Mouse (Mus musculus) heart, embryonic 14.5 days (tissue): ENCODE results near the gene Bhlhe40. TPM values are rescaled to one million over a fixed set of nuclear protein-coding genes. Genes with fewer than 3 reads are reported as not detected.

ENCODE experiments used
- ATAC-seq: fragments of 200-750 bp; cut with Nextera tagmentation; 2 replicates; pipeline ENCODE4 v1.8.0; 2017; ENCODE audit warnings: low read depth, moderate TSS enrichment; ENCODE audit not compliant: insufficient number of reproducible peaks, insufficient read depth, low FRiP score
- H3K27ac ChIP-seq, 2 experiments: fragments of 200-500 bp in 1 of 2; fragments of 300-500 bp in 1 of 2; sonication (generic) in 1 of 2; replicated peaks in 1 of 2; 2 replicates each; pipeline ENCODE4 v1.5.1; 2012 to 2014; ENCODE audit warnings: low read depth in 2 of 2, low read length in 2 of 2, control low read depth in 1 of 2, mild to moderate bottlenecking in 1 of 2, mixed read lengths in 1 of 2; ENCODE audit not compliant: control insufficient read depth in 1 of 2, insufficient read depth in 1 of 2
- H3K27me3 ChIP-seq: fragments of 300-500 bp; sonication (generic); 2 replicates; pipeline ENCODE4 v1.6.1; 2014; ENCODE audit warnings: mild to moderate bottlenecking, low read length, control low read depth; ENCODE audit not compliant: control insufficient read depth, insufficient read depth
- H3K36me3 ChIP-seq: fragments of 300-500 bp; sonication (generic); 2 replicates; pipeline ENCODE4 v1.6.1; 2014; ENCODE audit warnings: mild to moderate bottlenecking, control low read depth, low read length, mixed read lengths; ENCODE audit not compliant: control insufficient read depth, insufficient read depth
- H3K4me1 ChIP-seq, 2 experiments: fragments of 200-500 bp in 1 of 2; fragments of 300-500 bp in 1 of 2; sonication (generic) in 1 of 2; 2 replicates each; pipeline ENCODE4 v1.6.1; 2012 to 2014; ENCODE audit warnings: low read length in 2 of 2, control low read depth in 1 of 2, mixed read lengths in 1 of 2; ENCODE audit not compliant: control insufficient read depth in 2 of 2, insufficient read depth in 2 of 2
- H3K4me2 ChIP-seq: fragments of 300-500 bp; sonication (generic); 2 replicates; pipeline ENCODE4 v1.6.1; 2014; ENCODE audit warnings: mild to moderate bottlenecking, low read length
- H3K4me3 ChIP-seq, 2 experiments: fragments of 200-500 bp in 1 of 2; fragments of 300-500 bp in 1 of 2; sonication (generic) in 1 of 2; 2 replicates each; pipeline ENCODE4 v1.5.1; 2012 to 2014; ENCODE audit warnings: low read length in 2 of 2, mild to moderate bottlenecking in 2 of 2, control low read depth in 1 of 2, low read depth in 1 of 2, moderate library complexity in 1 of 2; ENCODE audit not compliant: control insufficient read depth in 1 of 2, insufficient read depth in 1 of 2
- H3K9ac ChIP-seq: fragments of 300-500 bp; sonication (generic); 2 replicates; pipeline ENCODE4 v1.6.1; 2014; ENCODE audit warnings: mild to moderate bottlenecking, low read length
- H3K9me3 ChIP-seq: fragments of 300-500 bp; sonication (generic); 2 replicates; pipeline ENCODE4 v1.6.1; 2016; ENCODE audit warnings: low read length, control low read depth; ENCODE audit not compliant: control insufficient read depth
- WGBS: fragments of 180-500 bp; shearing (Covaris S2); extraction: QIAGEN DNeasy Blood & Tissue Kit; methylation state at CpG from one replicate; pipeline ENCODE4 v1.1.7; 2014; 5-methylcytosine and 5-hydroxymethylcytosine counted together
- polyA plus RNA-seq: library from polyadenylated mRNA; unstranded; fragments of >200 nt; fragmentation: Nextera tagmentation; extraction: Ambion mirVana; gene quantifications from 2 replicates; pipeline ENCODE4 v1.2.1, GENCODE M21; 2014

Gene Bhlhe40
- polyA plus RNA-seq, 1 experiment from 2014 or later: 20.9 TPM

DNA sequence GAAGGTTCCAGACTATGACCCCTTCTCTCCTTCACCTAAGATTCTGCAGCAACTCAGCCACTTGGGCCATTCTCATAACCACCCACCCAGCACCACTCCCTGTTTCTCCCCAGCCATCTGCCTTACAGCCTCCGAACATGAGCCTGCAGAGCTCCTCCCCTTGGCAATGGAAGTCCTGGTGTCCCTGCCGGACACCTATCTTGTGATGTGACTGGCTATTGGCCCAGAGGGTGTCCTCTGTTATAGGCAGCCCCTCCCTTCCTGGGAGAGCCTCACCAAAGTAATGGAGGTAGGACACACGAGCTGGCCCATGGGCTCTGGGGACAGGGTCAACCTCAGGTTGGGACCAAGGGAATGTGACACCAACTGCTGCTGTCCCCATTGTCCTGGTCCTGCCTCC is 10.4 kb downstream of the Bhlhe40 start:
- Histone ChIP-seq H3K9ac (no peak overlapping the region), H3K4me1 (peaks cover 13 to 20% of the 10 kb centered on the region in 2 experiments), H3K4me3 (no peak overlapping the region), H3K27ac (no peak overlapping the region), H3K36me3 (peaks cover 11% of the 10 kb centered on the region), H3K9me3 (no peaks in the 10 kb centered on the region; the same call in 1 of the 2 replicates), H3K4me2 (no peak overlapping the region), H3K27me3 (no peaks in the 10 kb centered on the region)
- 64% methylated on average over 3 of the region's 3 CpGs for WGBS
- no peak for ATAC-seq

DNA sequence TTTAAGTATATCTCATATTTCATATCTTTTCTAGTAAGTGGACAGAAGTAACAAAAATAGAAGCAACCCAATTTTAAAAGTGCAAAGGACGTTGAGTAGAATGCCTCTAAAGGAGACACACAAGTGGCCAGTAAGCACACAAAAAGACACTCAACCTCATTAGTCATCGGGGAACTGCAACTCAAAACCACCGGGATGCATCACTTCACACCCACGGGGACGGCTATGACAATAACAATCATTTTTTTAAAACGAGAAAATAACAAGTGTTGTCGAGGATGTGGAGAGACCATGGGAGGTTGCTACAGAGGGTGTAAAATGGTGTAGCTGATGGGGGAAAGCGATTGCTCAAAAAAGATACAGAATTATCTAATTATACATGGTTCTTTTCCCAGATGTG is 11.7 kb downstream of the Bhlhe40 start:
- H3K27ac ChIP-seq: no peak overlapping the region
- peaks cover 13 to 15% of the 10 kb centered on the region in 2 experiments for H3K4me1 ChIP-seq
- H3K9ac ChIP-seq: no peak overlapping the region
- H3K4me3 ChIP-seq: no peak overlapping the region
- WGBS: 69% methylated on average over 8 of the region's 8 CpGs
- H3K27me3 ChIP-seq: no peaks in the 10 kb centered on the region
- no peaks in the 10 kb centered on the region; the same call in 1 of the 2 replicates for H3K9me3 ChIP-seq
- ATAC-seq: no peak
- peaks cover under 1% of the 10 kb centered on the region for H3K36me3 ChIP-seq
- no peak overlapping the region for H3K4me2 ChIP-seq

DNA sequence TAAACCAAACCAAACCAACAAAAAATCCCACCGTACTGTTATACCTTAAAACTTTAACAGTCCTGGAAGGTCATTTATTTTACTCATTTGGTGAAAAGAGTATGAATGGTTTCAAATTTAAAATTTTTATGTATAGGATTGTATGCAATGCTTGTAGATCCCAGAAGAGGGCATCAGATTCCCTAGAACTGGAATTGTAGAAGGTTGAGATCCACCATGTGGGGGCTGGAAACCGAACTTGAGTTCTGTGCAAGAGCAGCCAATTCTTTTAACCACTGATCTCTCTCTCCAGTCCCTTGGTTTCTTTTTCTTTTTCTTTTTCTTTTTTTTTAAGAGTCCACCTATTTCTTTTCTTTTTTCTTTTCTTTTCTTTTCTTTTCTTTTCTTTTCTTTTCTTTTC is 13.8 kb downstream of the Bhlhe40 start:
- Histone ChIP-seq H3K4me3 (no peak overlapping the region), H3K9me3 (no peaks in the 10 kb centered on the region; the same call in 1 of the 2 replicates), H3K27me3 (no peaks in the 10 kb centered on the region), H3K27ac (no peak overlapping the region), H3K4me2 (no peak overlapping the region), H3K4me1 (no peaks in the 10 kb centered on the region), H3K36me3 (no peaks in the 10 kb centered on the region), H3K9ac (no peak overlapping the region)
- no peak for ATAC-seq
- 81% methylated on average over 2 of the region's 2 CpGs for WGBS

DNA sequence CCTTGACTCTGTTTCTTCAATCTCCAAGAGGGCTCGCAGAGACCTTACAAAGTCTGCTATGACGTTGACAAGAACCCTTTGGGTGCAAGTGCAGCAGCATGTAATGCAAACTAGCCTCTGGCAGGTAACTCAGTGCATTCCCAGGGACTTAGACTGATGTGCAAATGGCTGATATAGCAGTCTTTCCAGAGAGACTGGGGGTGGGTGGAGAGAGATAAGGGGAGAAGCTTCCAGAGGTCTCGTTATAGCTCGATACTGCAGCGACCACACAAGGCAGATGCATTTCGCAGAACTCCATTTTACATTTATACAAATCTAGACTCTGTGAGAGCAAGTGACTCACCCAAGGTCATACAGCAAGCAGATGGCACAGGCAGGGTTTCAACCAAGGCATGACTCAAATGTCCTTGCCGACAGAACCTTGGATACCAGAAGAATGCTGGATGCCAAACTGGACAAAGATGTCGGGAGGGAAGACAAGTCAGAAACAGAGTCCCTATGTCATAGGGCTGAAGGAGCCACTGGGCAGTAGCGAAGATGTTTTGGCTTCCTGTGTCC is 16.4 kb downstream of the Bhlhe40 start:
- Histone ChIP-seq H3K9me3 (no peaks in the 10 kb centered on the region; the same call in 1 of the 2 replicates), H3K4me2 (no peak overlapping the region), H3K27me3 (no peaks in the 10 kb centered on the region), H3K4me3 (no peak overlapping the region), H3K4me1 (no peaks in the 10 kb centered on the region), H3K27ac (no peak overlapping the region), H3K36me3 (no peaks in the 10 kb centered on the region), H3K9ac (no peak overlapping the region)
- ATAC-seq: no peak
- 75% methylated on average over 9 of the region's 9 CpGs for WGBS

DNA sequence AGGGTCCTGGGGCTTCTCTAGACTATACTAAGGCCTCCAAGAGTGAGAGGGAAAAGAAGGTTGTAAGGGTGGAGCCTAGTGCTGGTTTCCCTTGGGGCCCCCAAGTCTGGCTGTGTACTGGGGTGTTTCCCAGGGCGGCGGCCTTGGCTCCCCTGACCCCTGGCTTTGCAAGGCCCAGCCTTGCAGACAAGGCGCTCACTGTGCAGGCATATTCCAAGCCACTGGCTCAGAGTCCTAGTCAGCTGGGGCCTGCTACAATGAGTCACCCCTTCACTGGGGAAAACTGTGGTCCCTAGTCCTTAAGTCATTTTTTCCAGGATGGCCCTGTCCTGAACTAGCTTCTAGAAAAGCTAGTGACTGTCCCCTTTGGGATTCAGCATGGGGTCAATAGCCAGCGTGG is 17.3 kb downstream of the Bhlhe40 start:
- no peak overlapping the region for H3K9ac ChIP-seq
- ATAC-seq: no peak
- WGBS: 84% methylated on average over 4 of the region's 4 CpGs

DNA sequence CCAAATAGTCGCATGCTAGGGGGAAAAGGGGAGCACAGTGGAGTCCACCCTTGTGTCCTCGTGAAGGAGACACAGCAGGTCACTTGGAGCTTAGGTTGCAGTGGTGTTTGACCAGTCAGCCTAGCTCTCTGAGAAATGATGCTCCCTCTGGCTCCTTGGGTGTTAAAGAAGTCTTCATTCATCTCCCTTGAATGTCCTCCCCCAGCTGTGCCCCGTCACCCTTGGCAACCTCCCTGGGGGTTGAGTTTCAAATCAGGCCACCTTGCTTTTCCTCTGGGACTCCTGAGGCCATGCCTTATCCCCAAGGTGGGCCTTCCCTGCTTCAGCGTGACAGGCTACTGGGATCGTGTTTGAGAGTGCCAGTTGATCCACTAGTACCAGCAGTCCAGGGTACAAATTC is 17.8 kb downstream of the Bhlhe40 start:
- 73% methylated on average over 5 of the region's 5 CpGs for WGBS

More for the DNA sequence above, 17.3 kb downstream of the Bhlhe40 start:
- Histone ChIP-seq H3K4me1 (no peaks in the 10 kb centered on the region), H3K27ac (no peak overlapping the region), H3K36me3 (no peaks in the 10 kb centered on the region), H3K9me3 (no peaks in the 10 kb centered on the region; the same call in 1 of the 2 replicates), H3K27me3 (no peaks in the 10 kb centered on the region), H3K4me2 (no peak overlapping the region), H3K4me3 (no peak overlapping the region)

DNA sequence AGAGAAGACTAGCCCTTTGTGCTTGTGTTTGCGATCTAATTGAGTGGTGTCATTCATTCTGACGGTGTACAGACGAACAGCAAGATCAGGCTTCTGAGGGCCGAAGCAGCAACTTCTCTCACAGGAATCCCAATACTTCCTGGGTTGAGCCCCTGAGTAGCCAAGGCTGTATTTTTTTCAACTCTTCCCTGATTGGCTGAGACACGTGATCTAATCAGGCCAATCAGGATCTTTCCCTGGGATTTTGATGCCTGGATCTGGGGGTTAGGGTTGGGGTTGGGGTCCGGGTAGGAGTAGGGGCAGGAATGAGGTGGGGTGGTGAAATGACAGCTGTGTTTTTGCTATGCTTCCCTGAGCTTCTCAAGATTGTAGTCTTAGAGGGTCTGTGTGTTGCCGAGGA is 20.1 kb downstream of the Bhlhe40 start:
- H3K4me1 ChIP-seq: no peaks in the 10 kb centered on the region
- no peak for ATAC-seq
- H3K9ac ChIP-seq: no peak overlapping the region
- no peak overlapping the region for H3K27ac ChIP-seq
- WGBS: 69% methylated on average over 7 of the region's 7 CpGs
- H3K36me3 ChIP-seq: no peaks in the 10 kb centered on the region
- H3K9me3 ChIP-seq: no peaks in the 10 kb centered on the region
- no peaks in the 10 kb centered on the region for H3K27me3 ChIP-seq
- H3K4me2 ChIP-seq: no peak overlapping the region
- H3K4me3 ChIP-seq: no peak overlapping the region

More for the DNA sequence above, 17.8 kb downstream of the Bhlhe40 start:
- Histone ChIP-seq H3K36me3 (no peaks in the 10 kb centered on the region), H3K27me3 (no peaks in the 10 kb centered on the region), H3K4me2 (no peak overlapping the region), H3K4me1 (no peaks in the 10 kb centered on the region), H3K27ac (no peak overlapping the region), H3K4me3 (no peak overlapping the region), H3K9ac (no peak overlapping the region), H3K9me3 (no peaks in the 10 kb centered on the region; the same call in 1 of the 2 replicates)
- no peak for ATAC-seq

DNA sequence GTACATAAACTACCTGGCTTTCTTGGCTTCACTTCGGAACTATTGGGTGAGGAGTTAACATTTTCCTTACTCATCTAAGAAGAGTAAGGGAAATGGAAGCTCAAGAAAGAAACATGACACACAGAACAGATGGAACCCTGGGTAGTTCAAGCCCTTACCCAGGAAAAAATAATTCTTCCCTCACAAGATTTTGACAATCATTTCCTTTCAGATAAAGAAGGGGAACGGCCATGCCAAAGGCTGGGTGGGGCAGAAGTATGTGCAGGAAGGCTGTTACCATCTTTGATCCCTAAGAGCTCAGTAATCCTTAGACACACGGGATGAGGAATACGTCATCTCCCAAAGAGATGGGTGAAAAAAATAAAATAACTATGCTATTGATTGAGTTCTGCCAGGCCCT is 20.7 kb downstream of the Bhlhe40 start:
- no peaks in the 10 kb centered on the region for H3K27me3 ChIP-seq
- no peak overlapping the region for H3K4me3 ChIP-seq
- H3K4me1 ChIP-seq: no peaks in the 10 kb centered on the region
- H3K27ac ChIP-seq: no peak overlapping the region
- H3K9ac ChIP-seq: no peak overlapping the region
- WGBS: 83% methylated on average over 4 of the region's 4 CpGs
- no peak for ATAC-seq
- H3K4me2 ChIP-seq: no peak overlapping the region
- H3K9me3 ChIP-seq: no peaks in the 10 kb centered on the region
- H3K36me3 ChIP-seq: no peaks in the 10 kb centered on the region
